Mouse (Mus musculus) CH12.LX (cell line): ENCODE data around the gene Macf1. TPM values are rescaled to one million over a fixed set of nuclear protein-coding genes. Genes with fewer than 3 reads are reported as not detected.

ENCODE experiments used
- DNase-seq: peaks from one replicate; pipeline ENCODE4 v3.0.0-alpha.2; 2013; ENCODE audit errors: extremely low read depth
- H3K27ac ChIP-seq: 2 replicates; pipeline ENCODE4 v1.5.1; 2012; ENCODE audit warnings: low read depth, mild to moderate bottlenecking, control low read depth, moderate library complexity; ENCODE audit not compliant: insufficient read depth
- H3K27me3 ChIP-seq: replicated peaks from 2 replicates; pipeline ENCODE3; 2012; ENCODE audit warnings: inconsistent platforms
- H3K36me3 ChIP-seq, 2 experiments: replicated peaks in 1 of 2; 2 replicates each; pipeline versions ENCODE3 to v1.6.1; 2012; ENCODE audit warnings: inconsistent platforms in 1 of 2, low read length in 1 of 2, mild to moderate bottlenecking in 1 of 2, mixed read lengths in 1 of 2, moderate library complexity in 1 of 2; ENCODE audit not compliant: control insufficient read depth in 1 of 2, insufficient read depth in 1 of 2
- H3K4me1 ChIP-seq, 2 experiments: 2 replicates each; pipeline ENCODE4 v1.6.1; 2012; ENCODE audit warnings: inconsistent platforms in 1 of 2, moderate library complexity in 1 of 2; ENCODE audit not compliant: insufficient read depth in 2 of 2, control insufficient read depth in 1 of 2
- H3K4me2 ChIP-seq: 2 replicates; pipeline ENCODE4 v1.6.1; 2012; ENCODE audit warnings: low read depth, mild to moderate bottlenecking, control low read depth; ENCODE audit not compliant: poor library complexity, insufficient read depth, severe bottlenecking
- H3K4me3 ChIP-seq, 3 experiments: fragments of 150-350 bp in 1 of 3; sonication (generic) in 1 of 3; replicated peaks in 1 of 3; 2 replicates each; pipeline versions ENCODE3 to v1.5.1; 2011 to 2012; ENCODE audit warnings: low read depth in 2 of 3, low read length in 2 of 3, mild to moderate bottlenecking in 2 of 3, moderate library complexity in 2 of 3, control low read depth in 1 of 3, improper control_type of control experiment in 1 of 3, inconsistent platforms in 1 of 3, mixed read lengths in 1 of 3; ENCODE audit not compliant: poor library complexity in 1 of 3
- H3K79me2 ChIP-seq: replicated peaks from 2 replicates; pipeline ENCODE4 v1.6.1; 2012; ENCODE audit warnings: mild to moderate bottlenecking, moderate library complexity; ENCODE audit not compliant: control insufficient read depth, poor library complexity, insufficient read depth, severe bottlenecking; ENCODE audit errors: extremely low read depth
- H3K9ac ChIP-seq: 2 replicates; pipeline ENCODE4 v1.6.1; 2012; ENCODE audit warnings: low read depth, mild to moderate bottlenecking, control low read depth, moderate library complexity; ENCODE audit not compliant: insufficient read depth
- H3K9me3 ChIP-seq: replicated peaks from 2 replicates; pipeline ENCODE3; 2012; ENCODE audit warnings: low read length, inconsistent platforms, mixed read lengths
- BHLHE40 ChIP-seq: IDR thresholded peaks from 2 replicates; pipeline ENCODE4 v1.6.1; 2011; ENCODE audit warnings: mild to moderate bottlenecking, low read depth, low read length, improper control_type of control experiment
- CHD1 ChIP-seq: IDR thresholded peaks from 2 replicates; pipeline ENCODE4 v1.6.1; 2012; ENCODE audit warnings: low read depth, low read length, improper control_type of control experiment, inconsistent platforms
- CHD2 ChIP-seq: IDR thresholded peaks from 2 replicates; pipeline ENCODE4 v1.6.1; 2011; ENCODE audit warnings: low read length, improper control_type of control experiment
- CTCF ChIP-seq, 2 experiments: IDR thresholded peaks in 1 of 2; conservative IDR thresholded peaks in 1 of 2; 2 replicates each; pipeline ENCODE4 v1.5.1; 2011 to 2012; ENCODE audit warnings: low read depth in 2 of 2, low read length in 2 of 2, improper control_type of control experiment in 1 of 2, inconsistent platforms in 1 of 2, mild to moderate bottlenecking in 1 of 2, moderate library complexity in 1 of 2
- E2F4 ChIP-seq: IDR thresholded peaks from 2 replicates; pipeline ENCODE4 v1.6.1; 2011; ENCODE audit warnings: low read depth, low read length, improper control_type of control experiment; ENCODE audit not compliant: insufficient replicate concordance
- ELF1 ChIP-seq: IDR thresholded peaks from 2 replicates; pipeline ENCODE4 v1.6.1; 2014; ENCODE audit warnings: low read depth, mild to moderate bottlenecking, inconsistent platforms, low read length, improper control_type of control experiment
- EP300 ChIP-seq: IDR thresholded peaks from 2 replicates; pipeline ENCODE4 v1.6.1; 2011; ENCODE audit warnings: low read length, improper control_type of control experiment
- ETS1 ChIP-seq: conservative IDR thresholded peaks from 2 replicates; pipeline ENCODE4 v1.6.1; 2012; ENCODE audit warnings: low read depth, mild to moderate bottlenecking, inconsistent platforms, low read length, improper control_type of control experiment, moderate library complexity
- GABPA ChIP-seq: IDR thresholded peaks from 2 replicates; pipeline ENCODE4 v1.6.1; 2012; ENCODE audit warnings: low read depth, low read length, improper control_type of control experiment, inconsistent platforms; ENCODE audit not compliant: insufficient replicate concordance
- HCFC1 ChIP-seq: IDR thresholded peaks from 2 replicates; pipeline ENCODE4 v1.6.1; 2012; ENCODE audit warnings: low read depth, mild to moderate bottlenecking, inconsistent platforms, low read length, improper control_type of control experiment
- IRF4 ChIP-seq: IDR thresholded peaks from 2 replicates; pipeline ENCODE4 v1.6.1; 2014; ENCODE audit warnings: low read depth, mild to moderate bottlenecking, inconsistent platforms, low read length, improper control_type of control experiment
- JUN ChIP-seq: IDR thresholded peaks from 2 replicates; pipeline ENCODE4 v1.6.1; 2011; ENCODE audit warnings: low read depth, mild to moderate bottlenecking, low read length, improper control_type of control experiment, moderate library complexity; ENCODE audit not compliant: insufficient read depth
- JUND ChIP-seq: conservative IDR thresholded peaks from 2 replicates; pipeline ENCODE4 v1.6.1; 2011; ENCODE audit warnings: low read depth, low read length, improper control_type of control experiment
- KAT2A ChIP-seq: IDR thresholded peaks from 2 replicates; pipeline ENCODE4 v1.6.1; 2012; ENCODE audit warnings: low read length, improper control_type of control experiment, inconsistent platforms; ENCODE audit not compliant: insufficient replicate concordance
- MAFK ChIP-seq: IDR thresholded peaks from 2 replicates; pipeline ENCODE4 v1.6.1; 2011; ENCODE audit warnings: low read length, improper control_type of control experiment; ENCODE audit not compliant: insufficient replicate concordance
- MAX ChIP-seq: IDR thresholded peaks from 2 replicates; pipeline ENCODE4 v1.6.1; 2011; ENCODE audit warnings: low read length, improper control_type of control experiment
- MAZ ChIP-seq: IDR thresholded peaks from 2 replicates; pipeline ENCODE4 v1.6.1; 2012; ENCODE audit warnings: low read depth, mild to moderate bottlenecking, inconsistent platforms, low read length, improper control_type of control experiment, moderate library complexity
- MEF2A ChIP-seq: IDR thresholded peaks from 2 replicates; pipeline ENCODE4 v1.6.1; 2014; ENCODE audit warnings: low read depth, mild to moderate bottlenecking, inconsistent platforms, low read length, improper control_type of control experiment, borderline replicate concordance
- MXI1 ChIP-seq: IDR thresholded peaks from 2 replicates; pipeline ENCODE4 v1.6.1; 2011; ENCODE audit warnings: mild to moderate bottlenecking, low read depth, low read length, improper control_type of control experiment
- MYC ChIP-seq: IDR thresholded peaks from 2 replicates; pipeline ENCODE4 v1.6.1; 2011; ENCODE audit warnings: low read depth, mild to moderate bottlenecking, improper control_type of control experiment, low read length
- NELFE ChIP-seq: IDR thresholded peaks from 2 replicates; pipeline ENCODE4 v1.6.1; 2011; ENCODE audit warnings: low read depth, low read length, improper control_type of control experiment
- NRF1 ChIP-seq: IDR thresholded peaks from 2 replicates; pipeline ENCODE4 v1.6.1; 2014; ENCODE audit warnings: low read depth, mild to moderate bottlenecking, inconsistent platforms, low read length, improper control_type of control experiment, moderate library complexity
- PAX5 ChIP-seq: IDR thresholded peaks from 2 replicates; pipeline ENCODE4 v1.6.1; 2012; ENCODE audit warnings: low read length, inconsistent platforms, mixed read lengths
- POLR2A ChIP-seq: IDR thresholded peaks from 2 replicates; pipeline ENCODE4 v1.6.1; 2011; ENCODE audit warnings: low read depth, mild to moderate bottlenecking, improper control_type of control experiment, low read length
- POLR2AphosphoS2 ChIP-seq: IDR thresholded peaks from 2 replicates; pipeline ENCODE4 v1.6.1; 2011; ENCODE audit warnings: low read depth, low read length, improper control_type of control experiment
- RAD21 ChIP-seq: IDR thresholded peaks from 2 replicates; pipeline ENCODE4 v1.6.1; 2011; ENCODE audit warnings: low read depth, mild to moderate bottlenecking, low read length, improper control_type of control experiment, moderate library complexity
- RCOR1 ChIP-seq: conservative IDR thresholded peaks from 2 replicates; pipeline ENCODE4 v1.6.1; 2012; ENCODE audit warnings: low read depth, mild to moderate bottlenecking, inconsistent platforms, low read length, improper control_type of control experiment
- SIN3A ChIP-seq: IDR thresholded peaks from 2 replicates; pipeline ENCODE4 v1.6.1; 2012; ENCODE audit warnings: low read length, improper control_type of control experiment, inconsistent platforms
- SMC3 ChIP-seq: IDR thresholded peaks from 2 replicates; pipeline ENCODE4 v1.6.1; 2011; ENCODE audit warnings: low read depth, low read length, improper control_type of control experiment
- TBP ChIP-seq: conservative IDR thresholded peaks from 2 replicates; pipeline ENCODE4 v1.6.1; 2011; ENCODE audit warnings: low read depth, low read length, improper control_type of control experiment
- TCF12 ChIP-seq: IDR thresholded peaks from 2 replicates; pipeline ENCODE4 v1.6.1; 2014; ENCODE audit warnings: low read depth, mild to moderate bottlenecking, inconsistent platforms, low read length, improper control_type of control experiment
- UBTF ChIP-seq: IDR thresholded peaks from 2 replicates; pipeline ENCODE4 v1.6.1; 2012; ENCODE audit warnings: low read depth, mild to moderate bottlenecking, inconsistent platforms, low read length, improper control_type of control experiment, moderate library complexity
- USF1 ChIP-seq: IDR thresholded peaks from 2 replicates; pipeline ENCODE4 v1.6.1; 2014; ENCODE audit warnings: low read depth, mild to moderate bottlenecking, inconsistent platforms, low read length, improper control_type of control experiment
- USF2 ChIP-seq: conservative IDR thresholded peaks from 2 replicates; pipeline ENCODE4 v1.6.1; 2011; ENCODE audit warnings: low read depth, low read length, improper control_type of control experiment
- ZC3H11A ChIP-seq: IDR thresholded peaks from 2 replicates; pipeline ENCODE4 v1.6.1; 2012; ENCODE audit warnings: low read depth, mild to moderate bottlenecking, inconsistent platforms, low read length, improper control_type of control experiment
- ZKSCAN1 ChIP-seq: IDR thresholded peaks from 2 replicates; pipeline ENCODE4 v1.6.1; 2012; ENCODE audit warnings: low read depth, inconsistent platforms, low read length, improper control_type of control experiment, borderline replicate concordance
- ZMIZ1 ChIP-seq: IDR thresholded peaks from 2 replicates; pipeline ENCODE4 v1.6.1; 2012; ENCODE audit warnings: low read depth, mild to moderate bottlenecking, inconsistent platforms, low read length, improper control_type of control experiment
- ZNF384 ChIP-seq: IDR thresholded peaks from 2 replicates; pipeline ENCODE4 v1.6.1; 2012; ENCODE audit warnings: low read depth, low read length, improper control_type of control experiment, inconsistent platforms
- dilution Hi-C: fragments of 300-500 bp; cut with MboI; formaldehyde crosslinking; loops from 2 replicates; pipeline ENCODE4 v1.14.3; 2020; ENCODE audit warnings: low sequenced_read_pairs; ENCODE audit not compliant: extremely low pct_unique_long_range_greater_than_20kb, extremely low pct_ligation_motif_present
- in situ Hi-C: fragments of 300-500 bp; cut with MboI; formaldehyde crosslinking; loops from 3 replicates; pipeline ENCODE4 v1.14.3; 2019; ENCODE audit warnings: low sequenced_read_pairs, low pct_ligation_motif_present, low pct_unique_long_range_greater_than_20kb, mixed read lengths
- polyA plus RNA-seq: library from polyadenylated mRNA; unstranded; fragments of >175 nt; gene quantifications from 2 replicates; pipeline ENCODE4 v1.2.1, GENCODE M21; 2012; ENCODE audit warnings: low read depth; ENCODE audit not compliant: insufficient read length
- total RNA-seq, 2 experiments: library from RNA; depleted of rRNA; stranded (reverse); fragments of 300-350 nt in 1 of 2; fragments of >200 nt in 1 of 2; gene quantifications; 2 replicates each; pipeline ENCODE4 v1.2.3; 2012 to 2014

The Macf1 gene
- total and polyA plus RNA-seq, 3 experiments: 63.3 to 93.3 (median 77.8) TPM

DNA sequence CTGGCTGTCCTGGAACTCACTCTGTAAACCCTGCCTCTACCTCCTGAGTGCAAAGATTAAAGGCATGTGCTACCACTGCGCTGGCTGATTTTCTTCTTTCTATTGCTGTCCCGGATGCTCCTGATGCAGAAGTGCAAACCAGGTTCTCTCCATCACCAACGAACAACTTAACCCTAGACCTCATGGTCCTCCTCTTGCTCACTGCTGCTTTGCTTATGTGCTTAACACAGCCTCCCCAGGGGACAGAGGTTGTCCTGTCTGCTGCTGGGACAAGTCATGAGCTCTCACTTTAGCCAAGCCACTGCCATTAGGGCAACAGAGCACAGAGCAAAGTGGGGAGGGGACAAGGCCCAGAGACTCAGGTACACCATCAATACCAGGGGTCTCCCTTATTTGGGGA, 369.7 kb downstream of the Macf1 start:
- in situ Hi-C loops: no loop called here
- peak; percentile 77 for DNase-seq
- H3K79me2 ChIP-seq: no peaks in the 10 kb centered on the region
- dilution Hi-C loops: no loop called here
- H3K4me1 ChIP-seq: peaks cover 33 to 72% of the 10 kb centered on the region in 2 experiments
- peaks cover 0 to 7% of the 10 kb centered on the region in 2 experiments for H3K36me3 ChIP-seq
- H3K4me2 ChIP-seq: no peak overlapping the region
- TF ChIP-seq TBP (no peak), MAX (peak; percentile 35; the same call in 1 of the 2 replicates), MAFK (no peak), MAZ (no peak), ZMIZ1 (no peak), USF2 (no peak), NELFE (no peak), JUN (no peak), ELF1 (no peak), CTCF (conservative IDR thresholded peaks at IDR 0.05 in 1 of 2, IDR thresholded peaks at IDR 0.05 in 1 of 2; ENCODE audit: low read depth in 2 of 2, low read length in 2 of 2) (no peak), JUND (no peak), ETS1 (no peak; the same call in none of the 2 replicates), MEF2A (0 out of 2 replicates have a peak, but pooled peaks have one; percentile 29), GABPA (no peak), ZKSCAN1 (no peak), RAD21 (no peak), SMC3 (no peak), KAT2A (no peak), POLR2AphosphoS2 (no peak), CHD1 (no peak), EP300 (no peak), ZNF384 (no peak), MYC (peak; percentile 61; the same call in 1 of the 2 replicates), POLR2A (no peak), PAX5 (no peak), SIN3A (no peak), TCF12 (no peak), ZC3H11A (no peak), MXI1 (no peak), USF1 (no peak), UBTF (no peak), RCOR1 (no peak), CHD2 (no peak), E2F4 (no peak), IRF4 (no peak), BHLHE40 (0 out of 2 replicates have a peak, but pooled peaks have one; percentile 25), HCFC1 (no peak), NRF1 (0 out of 2 replicates have a peak, but pooled peaks have one; percentile 16)
- H3K9me3 ChIP-seq: peaks cover 4% of the 10 kb centered on the region
- no peak overlapping the region for H3K4me3 ChIP-seq
- H3K27me3 ChIP-seq: no peaks in the 10 kb centered on the region
- H3K27ac ChIP-seq: peak overlapping the region; percentile 20; the same call in 1 of the 2 replicates
- no peak overlapping the region for H3K9ac ChIP-seq
